Mouse (Mus musculus) thymus, adult 2 months (tissue): ENCODE data around the gene Cfap69. TPM values are rescaled to one million over a fixed set of nuclear protein-coding genes. Genes with fewer than 3 reads are reported as not detected.

ENCODE experiments used
- DNase-seq: peaks from one replicate; pipeline ENCODE4 v3.0.0; 2021
- H3K27ac ChIP-seq: fragments of 200-500 bp; 2 replicates; pipeline ENCODE4 v1.5.1; 2012; ENCODE audit warnings: low read length, control low read depth; ENCODE audit not compliant: control insufficient read depth, insufficient read depth
- H3K27me3 ChIP-seq: fragments of 200-500 bp; 2 replicates; pipeline ENCODE4 v1.6.1; 2012; ENCODE audit warnings: mild to moderate bottlenecking, low read length, moderate library complexity, mixed read lengths; ENCODE audit not compliant: control insufficient read depth, insufficient read depth
- H3K36me3 ChIP-seq: fragments of 200-500 bp; 2 replicates; pipeline ENCODE4 v1.6.1; 2012; ENCODE audit warnings: mild to moderate bottlenecking, low read length, moderate library complexity; ENCODE audit not compliant: control insufficient read depth, insufficient read depth
- H3K4me1 ChIP-seq: fragments of 200-500 bp; replicated peaks from 2 replicates; pipeline ENCODE4 v1.6.1; 2012; ENCODE audit warnings: low read length; ENCODE audit not compliant: control insufficient read depth, insufficient read depth
- H3K4me3 ChIP-seq: fragments of 200-500 bp; 2 replicates; pipeline ENCODE4 v1.5.1; 2012; ENCODE audit warnings: mild to moderate bottlenecking, low read length, control low read depth, moderate library complexity; ENCODE audit not compliant: control insufficient read depth, insufficient read depth
- CTCF ChIP-seq: fragments of 200-500 bp; IDR thresholded peaks from 2 replicates; pipeline ENCODE4 v1.5.1; 2012; ENCODE audit warnings: mild to moderate bottlenecking, control low read depth, low read length, moderate library complexity, borderline replicate concordance; ENCODE audit not compliant: control insufficient read depth, poor library complexity, insufficient read depth; ENCODE audit errors: extremely low read depth
- POLR2A ChIP-seq: fragments of 200-500 bp; IDR thresholded peaks from 2 replicates; pipeline ENCODE4 v1.6.1; 2012; ENCODE audit warnings: mild to moderate bottlenecking, low read length, control low read depth, moderate library complexity; ENCODE audit not compliant: control insufficient read depth, poor library complexity, insufficient read depth; ENCODE audit errors: extremely low read depth
- WGBS: fragments of 180-500 bp; shearing (Covaris S2); methylation state at CpG from one replicate; pipeline ENCODE4 v1.1.7; 2018; 5-methylcytosine and 5-hydroxymethylcytosine counted together
- polyA plus RNA-seq: library from polyadenylated mRNA; depleted of rRNA; stranded (reverse); fragments of >200 nt; gene quantifications from 2 replicates; pipeline ENCODE4 v1.2.3, GENCODE M21; 2012

The Cfap69 gene
- polyA plus RNA-seq, 1 experiment, result 0.34 TPM

DNA sequence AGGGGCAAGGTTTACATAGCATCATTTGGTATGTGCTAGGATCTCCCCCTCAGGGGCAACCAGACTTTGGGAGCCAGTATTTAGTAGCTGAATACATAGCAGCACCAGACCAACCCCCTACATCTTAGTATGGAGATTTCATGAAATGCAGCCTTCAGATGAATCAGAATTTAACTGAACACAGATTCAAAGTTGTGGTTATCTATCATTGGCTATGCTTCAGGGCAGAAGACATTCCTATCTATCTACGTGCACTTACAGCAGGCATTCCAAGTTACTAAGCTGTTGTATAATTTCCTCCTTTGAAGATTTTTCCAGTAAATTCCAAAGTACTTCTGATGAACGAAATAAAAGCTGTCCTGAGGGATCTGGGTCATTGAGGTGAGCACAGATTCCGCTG is 38.5 kb downstream of the Cfap69 start:
- WGBS, result 93% methylated on average over 3 of the region's 3 CpGs
- no peak for DNase-seq
- TF ChIP-seq POLR2A, result no peak
- TF ChIP-seq CTCF, result no peak
- H3K4me3 ChIP-seq, result no peak overlapping the region
- no peaks in the 10 kb centered on the region for H3K27me3 ChIP-seq
- H3K27ac ChIP-seq, result no peak overlapping the region
- H3K4me1 ChIP-seq, result no peaks in the 10 kb centered on the region
- H3K36me3 ChIP-seq, result no peaks in the 10 kb centered on the region

DNA sequence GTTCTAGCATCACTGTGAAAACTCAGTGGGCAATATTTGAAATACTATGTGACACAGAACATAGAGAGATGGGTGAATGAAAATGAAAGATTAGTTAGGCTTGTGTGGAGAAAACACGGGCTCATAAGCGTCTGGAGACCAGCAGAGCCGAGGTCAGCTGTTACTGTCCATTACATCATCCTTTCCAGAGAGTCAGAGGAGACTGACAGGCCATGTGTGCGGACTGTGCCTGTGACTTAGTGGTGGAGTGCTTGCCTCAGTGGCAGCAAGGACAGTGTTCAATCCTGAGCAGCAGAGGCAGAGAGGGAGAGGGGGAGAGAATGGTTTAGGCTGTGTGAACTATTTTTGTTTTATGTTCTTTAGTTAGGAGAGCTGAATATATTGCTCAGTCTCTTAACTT is 45.7 kb downstream of the Cfap69 start:
- Histone ChIP-seq H3K4me1 (no peaks in the 10 kb centered on the region), H3K27ac (no peak overlapping the region), H3K27me3 (no peaks in the 10 kb centered on the region), H3K4me3 (no peak overlapping the region), H3K36me3 (no peaks in the 10 kb centered on the region)
- TF ChIP-seq POLR2A, result no peak
- no peak for TF ChIP-seq CTCF
- DNase-seq, result no peak
- 78% methylated on average over 4 of the region's 4 CpGs for WGBS

DNA sequence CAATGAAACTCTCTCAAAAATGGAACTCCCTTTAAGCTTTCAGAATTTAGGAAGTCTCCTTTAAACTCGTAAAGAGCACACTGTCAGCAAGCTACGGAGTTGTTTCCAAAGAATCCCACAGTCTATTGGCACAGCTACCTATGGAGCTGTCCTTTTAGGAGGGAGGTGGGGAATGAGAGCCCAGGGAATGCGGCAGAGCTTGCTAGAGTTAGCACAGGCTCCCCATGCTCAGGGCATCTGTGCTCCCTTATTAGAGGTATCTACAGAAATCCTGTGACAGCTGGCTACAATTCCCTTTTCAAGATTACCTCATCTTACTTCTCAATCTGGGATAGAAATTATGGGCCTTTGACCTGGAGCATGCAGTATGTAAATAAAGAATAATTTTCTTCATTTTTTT is 53.5 kb downstream of the Cfap69 start:
- no peak for TF ChIP-seq CTCF
- no peak for TF ChIP-seq POLR2A
- Histone ChIP-seq H3K4me1 (no peaks in the 10 kb centered on the region), H3K27ac (no peak overlapping the region), H3K4me3 (no peak overlapping the region), H3K27me3 (no peaks in the 10 kb centered on the region), H3K36me3 (no peaks in the 10 kb centered on the region)
- no peak for DNase-seq
- 72% methylated on average over 3 of the region's 3 CpGs for WGBS

DNA sequence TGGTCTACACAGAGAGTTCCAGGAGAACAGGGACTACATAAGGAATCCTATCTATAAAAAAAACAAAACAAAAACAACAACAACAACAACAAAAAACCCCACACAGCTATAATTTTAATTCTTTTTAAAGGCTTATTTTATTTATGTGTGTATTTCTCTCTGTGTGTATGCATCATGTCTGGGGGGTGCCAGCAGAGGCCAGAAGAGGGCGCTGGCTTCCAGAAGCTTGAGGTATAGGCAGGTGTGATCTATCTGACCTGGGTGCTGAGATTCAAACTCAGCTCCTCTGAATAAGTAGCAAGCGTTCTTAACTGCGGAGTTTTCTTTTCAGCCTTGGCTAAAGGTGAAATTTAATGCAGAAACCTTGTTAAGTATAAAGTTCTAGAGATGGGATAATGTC is 76.4 kb downstream of the Cfap69 start:
- H3K4me3 ChIP-seq, result no peak overlapping the region
- WGBS, result 87% methylated on average over 3 of the region's 3 CpGs
- TF ChIP-seq POLR2A (no peak), CTCF (no peak)
- H3K27me3 ChIP-seq, result no peaks in the 10 kb centered on the region
- no peaks in the 10 kb centered on the region for H3K36me3 ChIP-seq
- DNase-seq, result no peak
- H3K27ac ChIP-seq, result no peak overlapping the region
- no peaks in the 10 kb centered on the region for H3K4me1 ChIP-seq

DNA sequence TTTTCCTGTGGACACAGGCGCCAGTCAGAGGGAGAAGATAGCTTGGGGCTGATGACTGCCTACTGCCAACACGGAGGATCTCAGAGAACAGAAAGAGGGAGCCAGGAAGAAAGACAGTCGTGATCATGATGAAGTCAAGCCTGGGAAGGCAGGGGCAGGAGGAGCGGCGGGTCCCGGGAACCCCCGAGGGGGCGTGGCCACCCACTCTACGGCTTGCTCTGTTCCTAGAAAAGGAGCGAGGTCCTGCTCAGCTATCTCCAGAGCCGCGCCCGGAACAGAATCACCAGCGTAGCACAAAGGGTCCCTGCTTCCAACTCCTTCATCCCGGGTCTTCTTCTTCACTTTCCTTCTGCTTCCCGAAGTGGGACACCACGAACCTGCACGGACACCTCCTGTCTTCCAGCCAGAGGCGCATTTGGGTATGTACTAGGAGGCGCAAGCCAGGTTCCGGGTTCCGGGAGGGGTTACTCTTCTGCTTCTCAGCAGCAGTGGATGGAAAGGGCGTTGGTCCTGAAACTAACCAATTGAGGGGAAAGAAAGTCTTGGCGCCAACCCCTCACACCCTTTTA is 90.2 kb downstream of the Cfap69 start, which contains the start of gene Gm8773:
Gm8773 (plus strand) TSS at position 51 of the 569 bp plus-strand sequence.
- H3K27ac ChIP-seq, result no peak within 1 kb of the TSS
- H3K4me1 ChIP-seq, result no peaks in the 10 kb centered on the region
- DNase-seq, result no peak
- TF ChIP-seq POLR2A (no peak), CTCF (no peak)
- no peaks in the 10 kb centered on the region for H3K36me3 ChIP-seq
- WGBS, result 3% methylated on average over 24 of the region's 24 CpGs
- no peak within 1 kb of the TSS for H3K4me3 ChIP-seq
- no peaks in the 10 kb centered on the region for H3K27me3 ChIP-seq

DNA sequence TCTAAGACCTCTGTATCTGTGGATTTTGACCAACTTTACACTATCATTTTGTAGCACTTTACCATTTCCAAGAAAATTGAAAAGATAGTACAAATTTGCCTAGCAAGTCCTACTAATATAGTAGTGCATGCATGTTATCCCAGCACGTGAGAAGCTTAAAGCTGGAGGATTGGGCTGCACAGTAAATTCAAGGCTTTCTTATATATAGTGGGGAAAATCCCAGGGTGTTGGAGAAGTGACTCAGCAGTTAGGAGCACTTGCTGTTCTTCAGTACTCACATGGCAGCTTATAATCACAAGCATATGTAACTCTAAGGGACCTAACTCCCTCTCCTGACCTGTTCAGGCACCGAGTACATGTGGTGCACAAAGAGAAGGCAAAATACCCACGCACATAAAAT is 101.6 kb downstream of the Cfap69 start:
- no peaks in the 10 kb centered on the region for H3K36me3 ChIP-seq
- 0 out of 2 replicates have a peak, but pooled peaks cover 4% of the 10 kb centered on the region for H3K4me1 ChIP-seq
- H3K27me3 ChIP-seq, result no peaks in the 10 kb centered on the region
- no peak for DNase-seq
- no peak overlapping the region for H3K27ac ChIP-seq
- WGBS, result 73% methylated on average over 3 of the region's 3 CpGs
- TF ChIP-seq POLR2A (no peak), CTCF (no peak)
- H3K4me3 ChIP-seq, result no peak overlapping the region
